Mouse (Mus musculus) heart, embryonic 15.5 days (tissue): Measurements from ENCODE around the gene Paqr5. TPM values are rescaled to one million over a fixed set of nuclear protein-coding genes. Genes with fewer than 3 reads are reported as not detected.

Experiments
- ATAC-seq: fragments of 200-750 bp; cut with Nextera tagmentation; replicated peaks from 2 replicates; pipeline ENCODE4 v1.8.0; 2017; ENCODE audit warnings: low read depth, moderate TSS enrichment; ENCODE audit not compliant: insufficient number of reproducible peaks, insufficient read depth, low FRiP score
- H3K27ac ChIP-seq: fragments of 300-500 bp; sonication (generic); 2 replicates; pipeline ENCODE4 v1.5.1; 2015; ENCODE audit warnings: mild to moderate bottlenecking, inconsistent platforms
- H3K27me3 ChIP-seq: fragments of 300-500 bp; sonication (generic); 2 replicates; pipeline ENCODE4 v1.6.1; 2015; ENCODE audit warnings: inconsistent platforms
- H3K36me3 ChIP-seq: fragments of 300-500 bp; sonication (generic); 2 replicates; pipeline ENCODE4 v1.6.1; 2015; ENCODE audit warnings: mild to moderate bottlenecking, inconsistent platforms
- H3K4me1 ChIP-seq: fragments of 300-500 bp; sonication (generic); replicated peaks from 2 replicates; pipeline ENCODE4 v1.6.1; 2015; ENCODE audit warnings: inconsistent platforms
- H3K4me2 ChIP-seq: fragments of 300-500 bp; sonication (generic); 2 replicates; pipeline ENCODE4 v1.6.1; 2015; ENCODE audit warnings: inconsistent platforms, mild to moderate bottlenecking, moderate library complexity
- H3K4me3 ChIP-seq: fragments of 300-500 bp; sonication (generic); 2 replicates; pipeline ENCODE4 v1.5.1; 2015; ENCODE audit warnings: mild to moderate bottlenecking, inconsistent platforms
- H3K9ac ChIP-seq: fragments of 300-500 bp; sonication (generic); 2 replicates; pipeline ENCODE4 v1.6.1; 2015; ENCODE audit warnings: mild to moderate bottlenecking, inconsistent platforms
- H3K9me3 ChIP-seq: fragments of 300-500 bp; sonication (generic); replicated peaks from 2 replicates; pipeline ENCODE4 v1.6.1; 2016; ENCODE audit warnings: inconsistent platforms
- WGBS: fragments of 180-500 bp; shearing (Covaris S2); methylation state at CpG from one replicate; pipeline ENCODE4 v1.1.7; 2015; ENCODE audit warnings: mixed read lengths; 5-methylcytosine and 5-hydroxymethylcytosine counted together
- polyA plus RNA-seq: library from polyadenylated mRNA; unstranded; fragments of >200 nt; fragmentation: Nextera tagmentation; extraction: Ambion mirVana; gene quantifications from 2 replicates; pipeline ENCODE4 v1.2.1, GENCODE M21; 2015

The Paqr5 gene
- polyA plus RNA-seq, 1 experiment from 2014 or later: 0.37 TPM

- Histone ChIP-seq H3K4me3 (no peak overlapping the region), H3K36me3 (no peaks in the 10 kb centered on the region), H3K9me3 (no peaks in the 10 kb centered on the region), H3K27me3 (peaks cover 51% of the 10 kb centered on the region), H3K4me1 (peaks cover 9% of the 10 kb centered on the region), H3K4me2 (no peak overlapping the region), H3K27ac (no peak overlapping the region), H3K9ac (no peak overlapping the region)
- WGBS: 42% methylated on average over 3 of the region's 3 CpGs
- no peak for ATAC-seq
These were observed 1.4 kb upstream of the Paqr5 start for GRCm38 (mm10) chr9:62028072-62028471.

GRCm38 (mm10) chr9:62025056-62025455 lies 1.6 kb downstream of the Paqr5 start:
- Histone ChIP-seq H3K9ac (no peak overlapping the region), H3K27ac (no peak overlapping the region), H3K4me3 (no peak overlapping the region), H3K4me1 (peaks cover 9% of the 10 kb centered on the region), H3K9me3 (no peaks in the 10 kb centered on the region), H3K4me2 (no peak overlapping the region), H3K27me3 (peaks cover 50% of the 10 kb centered on the region), H3K36me3 (no peaks in the 10 kb centered on the region)
- no peak for ATAC-seq
- WGBS: 46% methylated on average over 5 of the region's 5 CpGs

GRCm38 (mm10) chr9:62023879-62024278 lies 2.8 kb downstream of the Paqr5 start:
- WGBS: 40% methylated on average over 4 of the region's 4 CpGs
- ATAC-seq: no peak
- H3K9me3 ChIP-seq: no peaks in the 10 kb centered on the region

GRCm38 (mm10) chr9:62022961-62023680 lies 3.5 kb downstream of the Paqr5 start:
- H3K9ac ChIP-seq: no peak overlapping the region
- H3K36me3 ChIP-seq: no peaks in the 10 kb centered on the region
- no peaks in the 10 kb centered on the region for H3K9me3 ChIP-seq
- 81% methylated on average over 6 of the region's 6 CpGs for WGBS
- H3K4me3 ChIP-seq: no peak overlapping the region
- ATAC-seq: no peak
- no peak overlapping the region for H3K4me2 ChIP-seq
- peaks cover 36% of the 10 kb centered on the region for H3K27me3 ChIP-seq
- no peak overlapping the region for H3K27ac ChIP-seq
- peaks cover 9% of the 10 kb centered on the region for H3K4me1 ChIP-seq

More at GRCm38 (mm10) chr9:62023879-62024278, 2.8 kb downstream of the Paqr5 start:
- Histone ChIP-seq H3K4me3 (no peak overlapping the region), H3K36me3 (no peaks in the 10 kb centered on the region), H3K4me1 (peaks cover 9% of the 10 kb centered on the region), H3K4me2 (no peak overlapping the region), H3K27me3 (peaks cover 38% of the 10 kb centered on the region), H3K27ac (no peak overlapping the region), H3K9ac (no peak overlapping the region)

GRCm38 (mm10) chr9:62021583-62022120 lies 5.0 kb downstream of the Paqr5 start:
- Histone ChIP-seq H3K36me3 (no peaks in the 10 kb centered on the region), H3K9me3 (no peaks in the 10 kb centered on the region), H3K4me1 (peaks cover 4% of the 10 kb centered on the region), H3K9ac (no peak overlapping the region), H3K4me2 (no peak overlapping the region), H3K27me3 (peaks cover 24% of the 10 kb centered on the region), H3K4me3 (no peak overlapping the region), H3K27ac (no peak overlapping the region)
- WGBS: 60% methylated on average over 7 of the region's 7 CpGs
- no peak for ATAC-seq

- WGBS: 79% methylated on average over 7 of the region's 7 CpGs
- H3K4me3 ChIP-seq: no peak overlapping the region
- H3K27ac ChIP-seq: no peak overlapping the region
- no peaks in the 10 kb centered on the region for H3K36me3 ChIP-seq
- no peaks in the 10 kb centered on the region for H3K4me1 ChIP-seq
- ATAC-seq: no peak
- peaks cover 12% of the 10 kb centered on the region for H3K27me3 ChIP-seq
- H3K9me3 ChIP-seq: no peaks in the 10 kb centered on the region
- H3K4me2 ChIP-seq: no peak overlapping the region
- H3K9ac ChIP-seq: no peak overlapping the region
These were observed 6.4 kb downstream of the Paqr5 start for GRCm38 (mm10) chr9:62020259-62020658.

- Histone ChIP-seq H3K27me3 (no peaks in the 10 kb centered on the region), H3K9ac (no peak overlapping the region), H3K4me1 (no peaks in the 10 kb centered on the region), H3K9me3 (no peaks in the 10 kb centered on the region), H3K27ac (no peak overlapping the region), H3K4me2 (no peak overlapping the region), H3K36me3 (no peaks in the 10 kb centered on the region), H3K4me3 (no peak overlapping the region)
- ATAC-seq: no peak
- 40% methylated on average over 14 of the region's 14 CpGs for WGBS
These were observed 8.2 kb downstream of the Paqr5 start for GRCm38 (mm10) chr9:62018229-62019093.

GRCm38 (mm10) chr9:62017329-62017728 lies 9.3 kb downstream of the Paqr5 start:
- Histone ChIP-seq H3K4me2 (no peak overlapping the region), H3K4me3 (no peak overlapping the region), H3K4me1 (no peaks in the 10 kb centered on the region), H3K9ac (no peak overlapping the region), H3K27ac (no peak overlapping the region), H3K9me3 (no peaks in the 10 kb centered on the region), H3K36me3 (no peaks in the 10 kb centered on the region), H3K27me3 (no peaks in the 10 kb centered on the region)
- WGBS: 76% methylated on average over 6 of the region's 6 CpGs
- ATAC-seq: no peak

GRCm38 (mm10) chr9:62015504-62015903 lies 11.2 kb downstream of the Paqr5 start:
- Histone ChIP-seq H3K4me3 (no peak overlapping the region), H3K27ac (no peak overlapping the region), H3K9me3 (no peaks in the 10 kb centered on the region), H3K9ac (no peak overlapping the region), H3K36me3 (no peaks in the 10 kb centered on the region), H3K4me2 (no peak overlapping the region), H3K4me1 (no peaks in the 10 kb centered on the region), H3K27me3 (no peaks in the 10 kb centered on the region)
- ATAC-seq: no peak
- 59% methylated on average over 3 of the region's 3 CpGs for WGBS

GRCm38 (mm10) chr9:62013316-62014097 lies 13.1 kb downstream of the Paqr5 start:
- Histone ChIP-seq H3K36me3 (no peaks in the 10 kb centered on the region), H3K27ac (no peak overlapping the region), H3K4me1 (no peaks in the 10 kb centered on the region), H3K27me3 (no peaks in the 10 kb centered on the region; the same call in 1 of the 2 replicates), H3K9me3 (no peaks in the 10 kb centered on the region), H3K4me2 (no peak overlapping the region), H3K9ac (no peak overlapping the region), H3K4me3 (no peak overlapping the region)
- 69% methylated on average over 12 of the region's 12 CpGs for whole genome bisulfite sequencing
- ATAC-seq: no peak

GRCm38 (mm10) chr9:62008360-62008759 lies 18.3 kb downstream of the Paqr5 start:
- H3K27me3 ChIP-seq: no peaks in the 10 kb centered on the region; the same call in 1 of the 2 replicates
- H3K4me3 ChIP-seq: no peak overlapping the region
- no peak overlapping the region for H3K27ac ChIP-seq
- 85% methylated on average over 5 of the region's 5 CpGs for WGBS
- ATAC-seq: no peak
- H3K9me3 ChIP-seq: no peaks in the 10 kb centered on the region
- peaks cover 6% of the 10 kb centered on the region for H3K4me1 ChIP-seq
- H3K36me3 ChIP-seq: no peaks in the 10 kb centered on the region
- H3K4me2 ChIP-seq: no peak overlapping the region
- H3K9ac ChIP-seq: no peak overlapping the region
